Mouse (Mus musculus) G1E (cell line): ENCODE results near the gene Krt27. TPM values are rescaled to one million over a fixed set of nuclear protein-coding genes. Genes with fewer than 3 reads are reported as not detected.

Experiments
- ATAC-seq: 2 replicates; pipeline ENCODE4 v1.8.0; 2016; ENCODE audit warnings: mild to moderate bottlenecking; ENCODE audit not compliant: insufficient number of reproducible peaks, poor library complexity, low FRiP score, severe bottlenecking; ENCODE audit errors: extremely low read depth
- DNase-seq: peaks from one replicate; pipeline ENCODE4 v3.0.0; 2012; ENCODE audit warnings: low spot score
- H3K27me3 ChIP-seq: 2 replicates; pipeline ENCODE4 v1.6.1; 2012; ENCODE audit warnings: mild to moderate bottlenecking, low read length, inconsistent platforms; ENCODE audit not compliant: insufficient read depth
- H3K36me3 ChIP-seq: replicated peaks from 2 replicates; pipeline ENCODE3; 2012; ENCODE audit warnings: mild to moderate bottlenecking, inconsistent platforms
- H3K4me1 ChIP-seq: 2 replicates; pipeline ENCODE4 v1.6.1; 2012; ENCODE audit warnings: low read depth, low read length, inconsistent platforms, mixed read lengths; ENCODE audit not compliant: insufficient read depth
- H3K4me3 ChIP-seq: 2 replicates; pipeline ENCODE4 v1.5.1; 2012; ENCODE audit warnings: low read depth, mild to moderate bottlenecking, inconsistent platforms, low read length, moderate library complexity, mixed read lengths
- H3K9me3 ChIP-seq: replicated peaks from 2 replicates; pipeline ENCODE4 v1.6.1; 2012; ENCODE audit warnings: inconsistent platforms
- CTCF ChIP-seq: IDR thresholded peaks from 2 replicates; pipeline ENCODE4 v1.5.1; 2012; ENCODE audit warnings: low read depth, low read length, inconsistent platforms, mixed read lengths
- GATA1 ChIP-seq: IDR thresholded peaks from 2 replicates; pipeline ENCODE4 v1.6.1; 2012; ENCODE audit warnings: borderline replicate concordance, low read length, inconsistent platforms, mixed read lengths
- GATA2 ChIP-seq: IDR thresholded peaks from 2 replicates; pipeline ENCODE4 v1.6.1; 2012; ENCODE audit warnings: low read depth, low read length, inconsistent platforms, borderline replicate concordance
- POLR2AphosphoS5 ChIP-seq: IDR thresholded peaks from 2 replicates; pipeline ENCODE4 v1.6.1; 2012; ENCODE audit warnings: low read depth, low read length, inconsistent platforms; ENCODE audit not compliant: insufficient replicate concordance
- TAL1 ChIP-seq: conservative IDR thresholded peaks from 2 replicates; pipeline ENCODE4 v1.6.1; 2012; ENCODE audit warnings: low read depth, low read length, inconsistent platforms, mixed read lengths
- polyA plus RNA-seq: library from polyadenylated mRNA; stranded (reverse); fragments of >175 nt; gene quantifications from 2 replicates; pipeline ENCODE4 v1.2.3, GENCODE M21; 2012
- total RNA-seq, 2 experiments: library from RNA; stranded (forward) in 1 of 2; stranded (reverse) in 1 of 2; fragments of 200-1000 nt in 1 of 2; fragments of >200 nt in 1 of 2; fragmentation: Nextera tagmentation in 1 of 2; gene quantifications; 2 replicates each; pipeline ENCODE4 v1.2.3; 2014 to 2017

Krt27 gene
- total RNA-seq (2014; fragmentation: Nextera tagmentation) (not detected in 2 replicates), total RNA-seq (2017) (not detected in 2 replicates), polyA plus RNA-seq (not detected in 2 replicates)

GRCm38 (mm10) chr11:99351004-99351403 lies at the start of gene Krt27:
TSS of gene Krt27 (minus strand) at chr11:99351104.
- DNase-seq (no peak), ATAC-seq (no peak)
- Histone ChIP-seq H3K36me3 (no peaks in the 10 kb centered on the region), H3K4me3 (no peak within 1 kb of the TSS), H3K4me1 (no peaks in the 10 kb centered on the region), H3K27me3 (no peaks in the 10 kb centered on the region), H3K9me3 (no peaks in the 10 kb centered on the region)
- no peak for TF ChIP-seq POLR2AphosphoS5
- TF ChIP-seq GATA1, result no peak
- no peak for TF ChIP-seq CTCF
- TF ChIP-seq GATA2, result no peak
- no peak for TF ChIP-seq TAL1

GRCm38 (mm10) chr11:99399956-99400549 lies 49.1 kb upstream of the Krt27 start:
- no peak for ATAC-seq
- Histone ChIP-seq H3K36me3 (no peaks in the 10 kb centered on the region), H3K27me3 (peaks cover 8% of the 10 kb centered on the region), H3K4me1 (no peaks in the 10 kb centered on the region), H3K4me3 (no peak overlapping the region), H3K9me3 (no peaks in the 10 kb centered on the region)
- DNase-seq, result no peak
- no peak for TF ChIP-seq GATA2
- TF ChIP-seq POLR2AphosphoS5, result no peak
- TF ChIP-seq CTCF, result no peak
- no peak for TF ChIP-seq GATA1
- TF ChIP-seq TAL1, result no peak

- Histone ChIP-seq H3K4me1 (no peaks in the 10 kb centered on the region), H3K4me3 (no peak overlapping the region), H3K9me3 (no peaks in the 10 kb centered on the region), H3K27me3 (peaks cover 8% of the 10 kb centered on the region), H3K36me3 (no peaks in the 10 kb centered on the region)
- DNase-seq (no peak), ATAC-seq (no peak)
- TF ChIP-seq TAL1 (no peak), GATA2 (no peak), GATA1 (no peak), POLR2AphosphoS5 (no peak), CTCF (no peak)
Measured at GRCm38 (mm10) chr11:99398832-99399231, 47.9 kb upstream of the Krt27 start.

- no peak for DNase-seq
- Histone ChIP-seq H3K27me3 (peaks cover 8% of the 10 kb centered on the region), H3K36me3 (no peaks in the 10 kb centered on the region), H3K4me3 (no peak overlapping the region), H3K4me1 (no peaks in the 10 kb centered on the region), H3K9me3 (no peaks in the 10 kb centered on the region)
- ATAC-seq, result no peak
- TF ChIP-seq POLR2AphosphoS5 (no peak), GATA1 (no peak), GATA2 (no peak), TAL1 (no peak), CTCF (no peak)
Measured at GRCm38 (mm10) chr11:99398084-99398483, 47.2 kb upstream of the Krt27 start.

- ATAC-seq (no peak), DNase-seq (no peak)
- peaks cover 8% of the 10 kb centered on the region for H3K27me3 ChIP-seq
Measured at GRCm38 (mm10) chr11:99396661-99397060, 45.8 kb upstream of the Krt27 start.

GRCm38 (mm10) chr11:99396034-99396433 lies 45.1 kb upstream of the Krt27 start:
- no peaks in the 10 kb centered on the region for H3K9me3 ChIP-seq
- H3K36me3 ChIP-seq, result no peaks in the 10 kb centered on the region
- H3K27me3 ChIP-seq, result peaks cover 8% of the 10 kb centered on the region
- TF ChIP-seq GATA2 (no peak), CTCF (no peak), GATA1 (no peak), TAL1 (no peak), POLR2AphosphoS5 (no peak)
- H3K4me3 ChIP-seq, result no peak overlapping the region
- DNase-seq, result no peak
- ATAC-seq, result no peak
- H3K4me1 ChIP-seq, result no peaks in the 10 kb centered on the region

More at GRCm38 (mm10) chr11:99396661-99397060, 45.8 kb upstream of the Krt27 start:
- TF ChIP-seq CTCF, result no peak
- Histone ChIP-seq H3K4me1 (no peaks in the 10 kb centered on the region), H3K9me3 (no peaks in the 10 kb centered on the region), H3K36me3 (no peaks in the 10 kb centered on the region), H3K4me3 (no peak overlapping the region)

GRCm38 (mm10) chr11:99392492-99392891 lies 41.6 kb upstream of the Krt27 start:
- H3K36me3 ChIP-seq, result peaks cover 15% of the 10 kb centered on the region
- no peaks in the 10 kb centered on the region for H3K27me3 ChIP-seq
- TF ChIP-seq TAL1 (no peak), CTCF (no peak), POLR2AphosphoS5 (no peak), GATA2 (no peak), GATA1 (no peak)
- no peak overlapping the region for H3K4me3 ChIP-seq
- peaks cover 8% of the 10 kb centered on the region for H3K4me1 ChIP-seq
- no peak for ATAC-seq
- DNase-seq, result no peak
- H3K9me3 ChIP-seq, result no peaks in the 10 kb centered on the region
